Mouse (Mus musculus) cerebellum, adult 11-12 months (tissue): ENCODE measurements around the gene Pts.

ENCODE experiments used
- DNase-seq: peaks from one replicate; pipeline ENCODE4 v3.0.0; 2022

Pts gene

GRCm38 (mm10) chr9:50527860-50528259, 664 bp downstream of the Pts start:
- no peak for DNase-seq

DNA sequence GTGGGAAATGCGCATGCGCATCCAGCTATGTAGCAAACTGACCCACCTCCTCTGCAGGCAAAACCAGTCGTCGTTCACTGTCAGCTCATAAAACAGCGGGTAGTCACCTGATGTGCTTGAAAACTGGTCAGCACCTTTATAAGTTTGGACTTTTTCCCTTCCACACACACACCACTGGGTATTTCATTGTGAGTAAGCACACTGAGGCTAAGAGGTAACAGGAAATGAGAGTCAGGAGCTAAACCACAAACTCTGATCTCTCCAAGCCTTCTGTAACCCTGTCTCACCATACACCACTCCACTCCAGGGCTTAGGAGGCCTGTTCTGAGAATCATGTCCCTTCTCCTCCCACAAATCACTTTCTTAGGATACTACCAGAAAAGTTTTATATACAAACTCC, 2.9 kb downstream of the Pts start:
- no peak for DNase-seq

DNA sequence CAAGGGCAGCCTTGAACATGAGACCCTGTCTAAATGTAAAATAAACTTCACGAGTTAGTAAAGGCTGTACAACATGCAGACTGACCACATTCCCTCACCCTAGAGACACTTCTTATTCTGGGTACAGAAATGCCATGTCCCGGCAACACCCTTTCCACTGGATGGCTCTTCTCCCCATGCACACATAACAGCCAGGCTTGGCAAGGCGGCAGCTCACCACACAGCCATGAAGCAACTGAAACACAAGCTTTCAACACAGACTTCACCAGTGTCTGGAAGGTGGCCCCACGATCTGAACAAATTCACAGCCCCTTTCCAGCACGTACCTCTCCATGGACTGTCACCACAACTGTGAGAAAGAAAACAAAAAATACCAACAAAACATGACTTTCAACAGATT, 3.6 kb downstream of the Pts start:
- DNase-seq: no peak

- no peak for DNase-seq
Measured at GRCm38 (mm10) chr9:50522574-50522973, 6.0 kb downstream of the Pts start.

- DNase-seq: no peak
Measured at GRCm38 (mm10) chr9:50521562-50521961, 7.0 kb downstream of the Pts start.

DNA sequence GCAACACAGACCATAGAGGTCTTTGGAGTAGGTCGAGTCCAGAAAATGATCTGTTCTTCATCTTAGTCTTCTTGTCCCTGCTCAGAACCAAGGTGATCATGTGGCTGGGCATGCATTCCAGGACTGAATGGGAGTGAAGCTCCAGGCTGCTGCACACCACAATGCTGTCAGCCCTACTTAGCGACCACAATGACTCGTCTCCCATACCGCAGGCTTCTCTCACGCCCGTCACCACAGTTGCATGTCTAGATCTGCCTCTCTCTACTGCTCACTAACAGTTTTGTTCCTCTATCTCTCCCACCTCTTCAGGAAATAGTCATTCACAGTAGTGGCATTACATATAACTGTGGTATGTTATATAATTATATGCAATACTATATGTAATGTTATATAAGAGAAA, 7.8 kb downstream of the Pts start:
- no peak for DNase-seq

GRCm38 (mm10) chr9:50518781-50519180, 9.7 kb downstream of the Pts start:
- no peak for DNase-seq

- DNase-seq: no peak
Measured at GRCm38 (mm10) chr9:50515462-50515861, 13.1 kb downstream of the Pts start.

- DNase-seq: no peak
Measured at GRCm38 (mm10) chr9:50507570-50507969, 21.0 kb downstream of the Pts start.

DNA sequence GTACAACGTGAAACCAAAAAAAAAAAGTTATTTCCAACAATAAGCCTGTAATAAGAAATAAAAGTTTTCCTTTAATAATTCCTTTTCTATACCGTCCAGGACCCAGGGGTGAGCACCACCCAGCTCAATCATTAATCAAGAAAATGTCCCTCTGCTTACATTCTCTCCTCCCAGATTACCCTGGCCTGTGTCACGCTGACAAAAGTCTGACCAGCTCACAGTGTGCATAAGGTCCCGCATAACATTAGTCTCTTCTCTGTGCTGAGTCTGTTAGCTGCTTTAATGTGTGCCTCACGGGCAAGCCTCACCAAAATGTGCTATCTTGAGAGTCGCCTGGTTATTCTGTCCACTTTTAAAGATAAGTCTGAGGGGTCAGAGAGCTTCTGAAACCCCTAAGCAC, 23.1 kb downstream of the Pts start:
- no peak for DNase-seq

DNA sequence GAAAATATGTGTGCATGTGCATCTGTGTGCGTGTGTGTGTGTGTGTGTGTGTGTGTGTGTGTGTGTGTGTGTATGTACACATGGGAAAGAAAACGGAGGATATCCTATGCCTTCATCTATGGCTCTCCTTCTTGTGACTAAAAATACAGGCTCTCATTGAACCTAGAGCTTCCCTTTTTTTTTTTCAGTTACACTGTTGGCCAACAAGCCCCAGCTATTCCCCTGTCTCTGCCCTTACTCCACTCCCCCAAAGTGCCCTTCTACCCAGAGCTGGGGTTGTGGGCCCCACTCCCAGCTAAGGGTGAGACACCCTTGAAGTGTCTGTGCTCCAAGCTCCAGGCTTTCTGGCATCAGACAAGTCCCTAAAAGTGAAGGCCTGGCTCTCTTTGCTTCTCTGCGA, 25.6 kb downstream of the Pts start:
- no peak for DNase-seq

DNA sequence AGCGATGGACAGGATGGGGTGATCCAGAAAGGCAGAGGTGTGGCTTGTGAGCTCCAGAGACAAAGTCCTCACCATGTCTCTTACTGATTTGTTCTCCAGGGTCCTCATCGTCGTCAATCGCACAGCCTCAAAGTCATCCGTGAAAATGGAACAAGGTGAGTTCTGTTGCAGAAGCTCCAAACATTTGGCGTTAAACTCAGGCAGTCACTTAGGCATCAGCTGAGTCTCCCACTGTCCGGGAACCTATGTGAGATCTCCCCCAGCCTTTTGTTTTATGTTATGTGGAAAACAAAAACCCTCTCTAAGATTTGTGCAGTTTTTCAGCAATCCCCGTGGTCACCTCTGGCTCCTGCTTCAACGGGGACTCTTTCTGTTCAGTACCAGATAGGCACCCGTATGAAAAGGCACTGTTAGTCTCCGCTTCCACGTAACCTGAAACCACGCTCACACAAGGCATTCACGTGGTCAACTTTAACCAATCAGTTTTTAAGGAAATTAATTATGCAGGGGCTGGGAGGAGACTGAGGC, 27.5 kb downstream of the Pts start:
- no peak for DNase-seq

DNA sequence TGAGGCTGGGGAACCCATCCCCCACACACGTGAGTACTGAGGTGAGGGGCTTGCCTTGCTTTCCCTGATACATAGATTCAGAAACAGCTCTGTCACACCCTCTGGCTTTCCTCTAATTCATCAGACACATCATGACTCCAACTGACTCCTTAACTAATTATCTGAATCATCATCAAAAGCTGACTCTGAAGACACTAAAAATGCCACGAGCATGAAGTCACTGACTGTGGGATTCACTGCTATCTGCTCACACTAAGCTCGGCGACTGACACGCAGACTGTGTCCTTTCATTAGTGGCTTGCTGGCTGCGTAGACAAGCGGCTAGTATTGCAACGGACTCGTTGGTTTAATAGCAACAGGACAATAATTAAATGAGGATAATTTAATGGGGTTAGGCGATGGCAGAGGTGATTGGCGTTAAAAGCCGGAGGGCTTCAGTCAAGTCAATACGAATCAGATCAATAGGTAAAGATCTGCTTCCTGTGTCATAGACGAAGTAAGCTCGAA, 28.0 kb downstream of the Pts start:
- no peak for DNase-seq

DNA sequence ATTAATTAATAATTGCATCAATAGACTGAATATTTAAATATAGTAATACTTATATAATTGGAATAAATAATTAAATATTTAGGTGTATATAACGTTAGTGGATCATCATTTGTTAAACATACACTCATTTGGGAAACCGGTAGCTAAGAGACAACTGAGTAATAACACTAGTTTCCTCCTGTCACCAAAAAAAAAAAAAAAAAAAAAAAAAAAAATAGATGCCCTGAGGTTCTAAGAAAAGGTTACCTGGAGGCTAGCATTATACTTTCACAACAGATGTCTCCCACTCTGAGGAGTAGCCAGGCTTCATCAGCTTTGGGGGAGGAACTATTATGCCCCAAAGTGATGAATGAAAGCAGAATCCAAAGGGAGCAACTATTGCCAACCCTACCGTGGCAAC, 28.7 kb downstream of the Pts start:
- DNase-seq: no peak

DNA sequence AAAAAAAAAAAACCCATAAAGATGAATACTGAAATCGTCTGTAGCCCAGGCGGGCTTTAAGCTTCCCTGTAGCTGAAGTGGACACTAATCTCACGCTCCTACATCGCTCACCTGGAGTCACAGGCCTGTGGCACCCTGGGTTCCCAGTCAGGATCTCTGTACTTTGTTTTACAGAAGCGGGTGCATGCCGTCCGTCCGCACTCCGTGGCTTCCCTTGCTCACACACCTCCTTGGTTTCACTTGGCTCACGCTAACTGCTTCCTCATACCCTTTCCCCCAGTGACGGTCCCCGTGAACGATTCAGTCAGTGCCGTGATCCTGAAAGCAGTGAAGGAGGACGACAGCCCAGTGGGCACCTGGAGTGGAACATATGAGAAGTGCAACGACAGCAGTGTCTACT, 29.7 kb downstream of the Pts start:
- no peak for DNase-seq

- no peak for DNase-seq
Measured at GRCm38 (mm10) chr9:50497536-50497935, 31.0 kb downstream of the Pts start.

- DNase-seq: no peak
Measured at GRCm38 (mm10) chr9:50497076-50497475, 31.4 kb downstream of the Pts start.

- no peak for DNase-seq
Measured at GRCm38 (mm10) chr9:50496546-50496945, 32.0 kb downstream of the Pts start.

- DNase-seq: no peak
Measured at GRCm38 (mm10) chr9:50496151-50496505, 32.4 kb downstream of the Pts start.

- DNase-seq: no peak
Measured at GRCm38 (mm10) chr9:50495405-50496150, 32.9 kb downstream of the Pts start.

- DNase-seq: no peak
Measured at GRCm38 (mm10) chr9:50494311-50494710, 34.2 kb downstream of the Pts start, which contains the start of gene Plet1. Gene Plet1 (plus strand): TSS chr9:50494525.

DNA sequence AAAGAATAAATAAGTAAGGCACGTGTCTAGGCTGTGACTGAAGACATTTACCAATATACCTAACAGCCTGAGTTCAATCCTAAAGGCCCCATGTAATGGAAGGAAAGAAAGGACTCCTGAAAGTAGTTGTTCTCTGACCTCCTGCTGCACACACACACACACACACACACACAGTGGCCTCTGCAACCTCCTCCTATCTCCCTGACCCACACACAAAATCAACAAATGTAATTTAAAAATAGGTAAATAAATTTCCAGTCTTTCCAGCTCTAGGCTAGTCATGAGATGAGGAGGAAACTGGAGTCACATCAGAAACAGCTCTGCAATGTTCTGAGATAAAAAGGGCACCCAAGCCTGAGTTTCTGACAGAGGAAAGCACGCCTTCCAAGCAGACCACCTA, 34.7 kb downstream of the Pts start:
- DNase-seq: no peak

- DNase-seq: no peak
Measured at GRCm38 (mm10) chr9:50491531-50492045, 36.9 kb downstream of the Pts start.

DNA sequence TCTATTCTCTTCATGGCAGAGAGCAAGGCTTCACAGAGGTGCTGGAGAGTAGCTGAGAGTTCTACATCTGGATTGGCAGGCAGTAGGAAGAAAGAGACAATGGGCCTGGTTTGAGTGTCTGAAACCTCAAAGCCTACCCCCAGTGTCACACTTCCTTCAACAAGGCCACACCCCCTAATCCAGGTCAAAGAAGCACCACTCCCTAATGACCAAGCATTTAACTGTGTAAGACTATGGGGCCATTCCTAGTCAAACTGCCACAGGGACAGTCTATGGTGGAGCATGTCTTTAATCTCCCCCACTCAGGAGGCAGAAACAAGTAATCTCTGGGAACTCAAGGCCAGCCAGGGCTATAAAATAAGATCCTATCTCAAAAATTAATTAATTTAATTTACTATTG, 37.7 kb downstream of the Pts start:
- no peak for DNase-seq

- DNase-seq: no peak
Measured at GRCm38 (mm10) chr9:50485521-50485920, 43.0 kb downstream of the Pts start.
